Mouse (Mus musculus): ENCODE measurements at regions not wholly inside any gene's neighbourhood (a gene's known extent, or its start where the extent isn't known, plus 50 kb on each side); places are given as distances from the start of the nearest gene placed in this dataset.

GRCm38 (mm10) chr16:62208191-62208590 is 578.4 kb downstream of the Nsun3 start:
- peak; percentile 61 for DNase-seq (ENCODE audit: low spot score)

DNA sequence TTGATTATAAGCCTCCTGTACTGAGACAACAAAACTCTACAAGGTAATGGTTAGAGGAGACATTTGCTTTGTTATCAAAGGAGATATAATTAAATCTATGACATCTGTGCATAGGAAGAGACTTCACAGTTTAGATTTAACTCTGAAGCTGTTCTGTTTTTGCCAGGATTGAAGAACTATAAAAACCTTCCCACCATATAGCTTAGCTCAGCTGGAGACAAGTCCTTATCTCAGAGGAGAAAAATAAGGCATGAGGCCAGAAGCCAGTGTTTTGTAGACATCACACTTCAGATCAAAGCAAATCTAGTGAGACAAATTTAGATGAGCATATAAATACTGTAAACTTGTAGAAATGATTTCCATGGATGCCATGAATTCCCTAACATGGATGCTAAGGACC is 603.6 kb downstream of the Nsun3 start:
- DNase-seq (ENCODE audit: low spot score): no peak
